Mouse (Mus musculus) testis, adult 2 months (tissue): ENCODE measurements around the gene Rnf150.

ENCODE experiments used
- CTCF ChIP-seq: fragments of 200-500 bp; IDR thresholded peaks from 2 replicates; pipeline ENCODE4 v1.5.1; 2012; ENCODE audit warnings: low read depth, mild to moderate bottlenecking, inconsistent platforms, low read length, moderate library complexity; ENCODE audit not compliant: control insufficient read depth, insufficient read depth, insufficient replicate concordance
- POLR2A ChIP-seq: fragments of 200-500 bp; IDR thresholded peaks from 2 replicates; pipeline ENCODE4 v1.6.1; 2012; ENCODE audit warnings: low read depth, mild to moderate bottlenecking, inconsistent platforms, low read length, moderate library complexity; ENCODE audit not compliant: control insufficient read depth

GRCm38 (mm10) chr8:82917540-82918316 is 54.6 kb downstream of the Rnf150 start:
- TF ChIP-seq CTCF (no peak), POLR2A (no peak)
